In the genomic region with DNA sequence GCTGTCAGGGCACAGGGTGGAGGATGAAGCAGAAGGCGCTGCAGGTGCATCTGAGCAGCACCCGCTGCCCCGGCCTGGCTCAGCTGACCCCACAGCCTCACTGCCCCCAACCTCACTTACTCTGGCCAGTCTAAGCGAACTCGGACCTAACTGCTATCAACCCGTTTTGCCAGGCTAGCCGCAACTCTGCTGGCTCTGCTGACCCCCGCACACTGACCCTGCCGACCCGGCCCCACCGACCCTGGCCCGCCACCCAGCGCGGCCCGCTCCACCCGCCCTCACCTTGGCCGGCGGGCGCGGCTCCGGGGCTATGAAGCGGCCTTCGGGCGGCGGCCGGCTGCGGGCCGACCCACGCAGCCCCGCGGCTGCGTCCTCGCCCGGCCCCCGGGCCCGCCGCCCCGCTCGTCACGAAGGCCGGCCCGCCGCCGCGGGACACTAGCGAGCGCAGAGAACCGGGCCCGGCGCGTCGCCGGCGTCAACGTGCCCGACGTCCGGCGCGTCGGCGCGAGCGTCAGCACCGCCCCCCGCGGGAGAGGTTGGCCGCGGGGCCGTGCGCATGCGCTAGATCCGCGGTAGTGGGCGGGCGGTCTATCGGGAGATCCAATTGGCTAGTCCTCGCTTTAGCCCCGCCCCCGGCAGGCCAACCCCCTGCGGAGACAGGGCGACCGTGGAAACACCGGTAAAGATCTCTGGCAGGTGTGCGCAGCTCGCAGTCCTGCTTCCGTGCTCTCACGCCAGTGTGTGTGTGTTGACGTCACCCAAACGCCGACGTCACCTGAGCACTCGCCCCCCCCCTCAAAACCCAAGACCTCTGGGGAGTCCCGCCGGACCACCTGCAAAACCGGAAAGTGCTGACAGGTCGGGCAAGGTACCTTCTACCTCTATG, we compare ENCODE assay signal across 1 mouse cellular context.
TF ChIP-seq lines count a peak whose summit lies in the region.

A gene (minus strand): TSS at position 493 of the 886 bp plus-strand sequence.

TF ChIP-seq in MEL, 35 proteins besides CTCF, POLR2A, EP300 and RAD21 (continued from another document):
- TF ChIP-seq BHLHE40 (IDR thresholded peaks at IDR 0.05; ENCODE audit: borderline replicate concordance, low read depth, low read length) (no peak), HCFC1 (IDR thresholded peaks at IDR 0.05; ENCODE audit: low read depth, low read length) (peak; percentile 80), TBP (IDR thresholded peaks at IDR 0.05; ENCODE audit: low read depth, low read length) (no peak), CHD1 (IDR thresholded peaks at IDR 0.05; ENCODE audit: low read depth, low read length) (no peak), KAT2A (conservative IDR thresholded peaks at IDR 0.05; ENCODE audit: low read depth, low read length) (no peak; the same call in 1 of the 2 replicates), JUND (IDR thresholded peaks at IDR 0.05; ENCODE audit: low read depth, low read length) (no peak), NRF1 (IDR thresholded peaks at IDR 0.05; ENCODE audit: insufficient read depth, low read depth, low read length, poor library complexity, severe bottlenecking) (peak; percentile 99), MAFK (IDR thresholded peaks at IDR 0.05; ENCODE audit: borderline replicate concordance, low read depth, low read length) (no peak), ELF1 (IDR thresholded peaks at IDR 0.05; ENCODE audit: low read depth, low read length) (peak; percentile 23; the same call in 1 of the 2 replicates), ZKSCAN1 (IDR thresholded peaks at IDR 0.05; ENCODE audit: low read depth, low read length) (no peak), MEF2A (IDR thresholded peaks at IDR 0.05; ENCODE audit: extremely low read depth, insufficient replicate concordance, low read depth, low read length, poor library complexity, severe bottlenecking) (no peak), POLR2AphosphoS5 (IDR thresholded peaks at IDR 0.05; ENCODE audit: borderline replicate concordance, low read depth, low read length) (no peak), ZMIZ1 (IDR thresholded peaks at IDR 0.05; ENCODE audit: low read depth, low read length) (peak; percentile 55), CHD2 (IDR thresholded peaks at IDR 0.05; ENCODE audit: low read length) (no peak), MXI1 (IDR thresholded peaks at IDR 0.05; ENCODE audit: low read depth, low read length) (peak; percentile 71)
